Mouse (Mus musculus) hindbrain, embryonic 15.5 days (tissue): Measurements from ENCODE around the gene Tkfc. TPM values are rescaled to one million over a fixed set of nuclear protein-coding genes. Genes with fewer than 3 reads are reported as not detected.

Source experiments
- ATAC-seq: fragments of 200-750 bp; cut with Nextera tagmentation; 2 replicates; pipeline ENCODE4 v1.8.0; 2017; ENCODE audit warnings: low read depth, moderate number of reproducible peaks, moderate TSS enrichment; ENCODE audit not compliant: low FRiP score
- H3K27ac ChIP-seq: fragments of 300-500 bp; sonication (generic); replicated peaks from 2 replicates; pipeline ENCODE4 v1.5.1; 2015; ENCODE audit warnings: mild to moderate bottlenecking, inconsistent platforms
- H3K27me3 ChIP-seq: fragments of 300-500 bp; sonication (generic); 2 replicates; pipeline ENCODE4 v1.6.1; 2015; ENCODE audit warnings: control low read depth, inconsistent platforms
- H3K36me3 ChIP-seq: fragments of 300-500 bp; sonication (generic); 2 replicates; pipeline ENCODE4 v1.6.1; 2015; ENCODE audit warnings: control low read depth, inconsistent platforms
- H3K4me1 ChIP-seq: fragments of 300-500 bp; sonication (generic); replicated peaks from 2 replicates; pipeline ENCODE4 v1.6.1; 2015; ENCODE audit warnings: control low read depth, inconsistent platforms
- H3K4me2 ChIP-seq: fragments of 300-500 bp; sonication (generic); 2 replicates; pipeline ENCODE4 v1.6.1; 2015; ENCODE audit warnings: moderate library complexity, mild to moderate bottlenecking, inconsistent platforms
- H3K4me3 ChIP-seq: fragments of 300-500 bp; sonication (generic); 2 replicates; pipeline ENCODE4 v1.5.1; 2015; ENCODE audit warnings: mild to moderate bottlenecking, inconsistent platforms
- H3K9ac ChIP-seq: fragments of 300-500 bp; sonication (generic); 2 replicates; pipeline ENCODE4 v1.6.1; 2015; ENCODE audit warnings: inconsistent platforms
- H3K9me3 ChIP-seq: fragments of 300-500 bp; sonication (generic); 2 replicates; pipeline ENCODE4 v1.6.1; 2016; ENCODE audit warnings: control low read depth, inconsistent platforms
- WGBS: fragments of 180-500 bp; shearing (Covaris S2); methylation state at CpG from one replicate; pipeline ENCODE4 v1.1.7; 2015; 5-methylcytosine and 5-hydroxymethylcytosine counted together
- polyA plus RNA-seq: library from polyadenylated mRNA; unstranded; fragments of >200 nt; fragmentation: Nextera tagmentation; extraction: Ambion mirVana; gene quantifications from 2 replicates; pipeline ENCODE4 v1.2.1, GENCODE M21; 2015

Gene Tkfc
- polyA plus RNA-seq, result 22.0 and 28.3 TPM in 2 replicates

DNA sequence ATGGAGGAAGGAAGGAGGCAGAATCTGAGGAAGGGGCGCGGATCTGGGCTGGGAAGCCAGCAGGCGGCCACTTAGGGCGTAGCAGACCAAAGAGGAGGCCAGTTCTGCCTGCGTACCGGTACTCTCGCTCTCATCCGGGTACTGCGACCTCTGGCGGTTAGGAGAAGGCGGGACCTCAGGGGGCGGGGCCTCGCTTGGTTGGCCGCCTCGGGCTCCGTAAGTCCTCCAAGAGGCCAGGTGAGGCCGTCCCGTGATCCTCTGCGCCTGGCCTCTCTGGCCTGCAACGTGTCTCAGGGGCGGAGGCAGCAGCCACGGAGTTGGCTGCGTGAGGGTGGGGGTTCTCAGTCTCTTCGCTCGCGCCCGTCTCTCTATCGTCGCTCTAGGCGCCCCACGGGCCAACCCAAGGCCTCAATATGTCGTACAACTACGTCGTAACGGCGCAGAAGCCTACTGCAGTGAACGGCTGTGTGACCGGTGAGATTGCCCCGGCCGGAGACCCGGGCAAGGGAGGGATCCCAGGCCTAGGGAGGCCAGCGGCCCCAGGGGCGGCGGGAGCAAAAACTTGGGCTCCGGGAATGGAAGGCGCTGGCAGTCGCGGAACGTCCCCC lies at the start of gene Tkfc, which contains the start of gene Ddb1:
Gene Tkfc, minus strand, starts transcription at position 362 of the 608 bp plus-strand sequence.
Gene Ddb1, plus strand, starts transcription at position 35 of the 608 bp plus-strand sequence.
- 0% methylated on average over 49 of the region's 49 CpGs for WGBS
- Histone ChIP-seq H3K27me3 (no peaks in the 10 kb centered on the region), H3K36me3 (peaks cover 21% of the 10 kb centered on the region), H3K4me2 (peak within 1 kb of the TSS; percentile 65), H3K9me3 (no peaks in the 10 kb centered on the region), H3K27ac (peak within 1 kb of the TSS; percentile 89), H3K4me1 (peaks cover 42% of the 10 kb centered on the region), H3K9ac (peak within 1 kb of the TSS; percentile 85), H3K4me3 (peak within 1 kb of the TSS; percentile 78)
- ATAC-seq, result peak; percentile 98

DNA sequence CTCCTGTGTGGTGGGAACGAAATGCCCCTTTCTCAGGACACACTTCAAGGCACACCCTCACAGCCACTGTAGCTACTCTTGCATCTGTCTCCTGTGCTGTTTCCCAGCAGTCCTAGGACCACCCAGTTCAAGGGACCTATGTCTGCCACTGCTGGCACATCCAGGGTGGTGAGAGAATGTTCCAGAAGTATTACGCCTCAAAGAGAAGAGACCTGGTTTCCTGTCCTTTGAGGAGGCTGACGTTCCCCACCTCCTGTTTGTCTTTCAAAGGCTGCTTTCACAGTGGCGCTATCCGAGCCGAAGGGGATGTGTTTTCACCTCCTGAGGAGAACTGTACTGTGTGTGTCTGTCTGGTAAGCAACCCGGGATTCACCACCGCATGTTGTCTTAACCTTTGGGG lies 42.7 kb upstream of the Tkfc start:
- Histone ChIP-seq H3K9ac (no peak overlapping the region), H3K36me3 (no peaks in the 10 kb centered on the region), H3K27me3 (no peaks in the 10 kb centered on the region), H3K4me1 (no peaks in the 10 kb centered on the region), H3K4me3 (no peak overlapping the region), H3K9me3 (no peaks in the 10 kb centered on the region), H3K4me2 (no peak overlapping the region), H3K27ac (no peak overlapping the region)
- no peak for ATAC-seq
- WGBS, result 79% methylated on average over 8 of the region's 8 CpGs

DNA sequence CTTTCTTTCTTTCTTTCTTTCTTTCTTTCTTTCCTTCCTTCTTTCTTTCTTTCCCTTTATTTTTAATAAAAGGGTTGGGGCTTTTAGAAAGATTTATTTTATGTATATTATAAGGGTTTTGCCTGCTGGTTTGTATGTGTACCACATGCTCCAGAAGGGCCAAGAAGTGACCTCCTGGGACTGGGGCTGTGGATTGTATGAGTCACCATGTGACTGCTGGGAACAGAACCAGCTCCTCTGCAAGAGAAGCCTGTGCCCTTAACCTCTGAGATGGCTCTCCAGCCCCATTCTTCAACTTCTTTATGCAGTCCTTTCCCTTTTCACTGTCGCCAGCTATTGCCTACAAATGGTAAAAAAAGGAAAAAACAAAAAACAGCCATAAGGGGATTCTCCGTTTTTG lies 40.2 kb upstream of the Tkfc start:
- no peak overlapping the region for H3K4me3 ChIP-seq
- H3K4me2 ChIP-seq, result no peak overlapping the region
- H3K4me1 ChIP-seq, result no peaks in the 10 kb centered on the region
- no peak overlapping the region for H3K27ac ChIP-seq
- no peaks in the 10 kb centered on the region for H3K9me3 ChIP-seq
- ATAC-seq, result no peak
- 84% methylated on average over 2 of the region's 2 CpGs for WGBS
- no peaks in the 10 kb centered on the region for H3K27me3 ChIP-seq
- H3K9ac ChIP-seq, result no peak overlapping the region
- H3K36me3 ChIP-seq, result no peaks in the 10 kb centered on the region

DNA sequence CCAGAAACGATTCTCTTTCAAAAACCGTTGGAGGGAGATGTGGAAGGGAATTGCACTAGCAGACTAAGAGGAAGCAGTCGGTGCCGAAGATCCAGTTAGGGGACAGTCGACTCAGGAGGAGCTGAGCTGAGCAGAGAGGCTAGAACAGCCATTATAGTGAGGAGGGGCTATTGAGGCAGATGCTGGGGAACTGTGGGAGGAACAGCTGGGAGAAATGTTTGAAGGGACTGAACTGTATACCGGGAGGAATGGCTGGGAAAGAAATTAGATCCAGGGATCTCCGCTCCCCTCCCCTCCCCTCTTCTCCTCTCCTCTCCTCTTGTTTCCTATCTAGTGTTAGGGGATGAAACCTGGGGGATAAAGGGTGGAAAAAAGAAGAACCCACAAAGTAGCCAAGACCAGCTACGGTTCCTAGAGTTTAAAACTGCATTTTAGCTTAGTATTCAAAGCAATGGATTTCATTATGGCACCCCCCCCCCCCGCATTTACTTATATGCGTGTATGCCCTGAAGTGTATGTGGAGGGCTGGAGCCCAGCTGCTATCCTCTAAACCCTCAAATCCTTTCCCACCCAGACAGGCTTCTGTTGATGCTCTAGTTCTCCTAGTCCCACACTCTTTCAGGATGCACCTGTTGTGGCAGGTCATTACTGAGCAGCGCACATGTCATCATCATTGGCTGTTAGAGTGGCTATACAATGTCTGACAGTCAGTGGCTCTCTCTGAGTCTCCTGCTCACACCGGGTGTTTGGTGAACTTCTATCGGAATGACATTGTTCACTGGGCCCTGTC lies 35.3 kb upstream of the Tkfc start:
- H3K4me1 ChIP-seq, result no peaks in the 10 kb centered on the region
- no peaks in the 10 kb centered on the region for H3K9me3 ChIP-seq
- no peak for ATAC-seq
- WGBS, result 54% methylated on average over 13 of the region's 13 CpGs
- no peak overlapping the region for H3K4me3 ChIP-seq
- H3K9ac ChIP-seq, result no peak overlapping the region
- H3K27ac ChIP-seq, result no peak overlapping the region
- H3K27me3 ChIP-seq, result no peaks in the 10 kb centered on the region
- no peaks in the 10 kb centered on the region for H3K36me3 ChIP-seq
- no peak overlapping the region for H3K4me2 ChIP-seq

DNA sequence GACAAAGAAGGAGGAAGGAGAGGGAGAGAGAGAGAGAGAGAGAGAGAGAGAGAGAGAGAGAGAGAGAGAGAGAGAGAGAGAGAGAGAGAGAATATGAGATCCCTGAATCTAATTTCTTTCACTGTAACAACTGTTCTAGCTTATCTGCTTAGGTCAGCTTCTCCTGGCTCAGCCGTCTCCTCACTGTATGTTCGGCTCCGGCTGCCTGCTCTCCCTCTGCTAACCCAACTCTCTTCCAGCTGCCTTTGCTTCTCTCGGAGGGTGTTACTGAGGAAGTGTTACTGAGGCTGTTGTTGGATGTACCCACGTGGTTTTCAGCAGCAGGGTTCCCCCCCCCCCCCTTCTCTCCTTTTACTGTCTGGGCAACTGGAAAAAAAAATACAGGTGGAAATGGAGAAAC lies 34.6 kb upstream of the Tkfc start:
- Histone ChIP-seq H3K9me3 (no peaks in the 10 kb centered on the region), H3K27me3 (no peaks in the 10 kb centered on the region), H3K9ac (no peak overlapping the region), H3K36me3 (no peaks in the 10 kb centered on the region), H3K4me1 (peaks cover 5% of the 10 kb centered on the region), H3K4me3 (no peak overlapping the region), H3K4me2 (no peak overlapping the region), H3K27ac (no peak overlapping the region)
- no peak for ATAC-seq
- WGBS, result 15% methylated on average over 5 of the region's 5 CpGs

DNA sequence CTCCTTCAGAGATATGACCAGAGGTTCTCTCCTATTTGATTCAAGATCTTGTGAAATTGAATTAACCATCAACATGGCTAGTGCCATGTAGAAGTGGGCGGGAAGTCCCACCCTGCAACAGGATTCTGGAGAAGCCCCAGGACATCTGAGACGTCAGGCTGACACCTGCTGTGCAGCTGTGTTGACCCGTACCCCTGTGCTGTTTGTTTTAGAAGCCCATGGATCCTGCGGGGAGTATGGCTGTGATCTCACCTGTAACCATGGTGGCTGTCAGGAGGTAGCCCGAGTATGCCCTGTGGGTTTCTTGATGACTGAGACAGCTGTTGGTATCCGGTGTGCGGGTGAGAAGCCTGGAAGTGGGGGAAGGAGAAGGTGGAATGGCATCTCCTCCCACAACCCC lies 32.4 kb upstream of the Tkfc start:
- Histone ChIP-seq H3K36me3 (no peaks in the 10 kb centered on the region), H3K9me3 (no peaks in the 10 kb centered on the region), H3K9ac (no peak overlapping the region), H3K27ac (no peak overlapping the region), H3K4me3 (no peak overlapping the region), H3K27me3 (no peaks in the 10 kb centered on the region), H3K4me2 (no peak overlapping the region), H3K4me1 (peaks cover 17% of the 10 kb centered on the region)
- 69% methylated on average over 7 of the region's 7 CpGs for WGBS
- no peak for ATAC-seq

DNA sequence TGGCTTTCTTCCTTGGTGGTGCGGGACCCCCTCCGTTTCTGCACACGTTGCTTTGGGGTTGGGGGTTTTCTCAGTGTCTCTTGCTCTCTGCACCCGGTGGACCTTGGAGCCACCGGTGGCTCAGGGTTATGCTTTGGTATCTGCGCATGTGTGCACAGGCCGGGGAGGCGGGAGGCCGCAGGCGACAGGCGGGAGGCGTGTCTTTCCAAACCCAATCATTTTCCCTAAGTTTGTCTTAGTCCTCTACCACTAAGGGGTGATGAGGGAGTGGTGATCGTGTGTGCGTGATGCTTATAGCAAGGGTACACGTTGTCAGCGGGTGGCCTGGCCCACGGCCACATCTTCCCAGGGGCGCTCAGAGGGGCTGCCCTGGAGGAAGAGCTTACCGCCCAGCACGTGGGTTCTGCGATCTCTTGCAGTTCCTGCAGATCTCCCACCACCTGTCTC lies 29.4 kb upstream of the Tkfc start:
- Histone ChIP-seq H3K4me3 (peak overlapping the region; percentile 42), H3K9ac (peak overlapping the region; percentile 41), H3K4me2 (peak overlapping the region; percentile 89), H3K27me3 (no peaks in the 10 kb centered on the region), H3K27ac (no peak overlapping the region), H3K36me3 (peaks cover 6% of the 10 kb centered on the region), H3K4me1 (peaks cover 17% of the 10 kb centered on the region), H3K9me3 (no peaks in the 10 kb centered on the region)
- WGBS, result 5% methylated on average over 21 of the region's 21 CpGs
- ATAC-seq, result peak; percentile 90

DNA sequence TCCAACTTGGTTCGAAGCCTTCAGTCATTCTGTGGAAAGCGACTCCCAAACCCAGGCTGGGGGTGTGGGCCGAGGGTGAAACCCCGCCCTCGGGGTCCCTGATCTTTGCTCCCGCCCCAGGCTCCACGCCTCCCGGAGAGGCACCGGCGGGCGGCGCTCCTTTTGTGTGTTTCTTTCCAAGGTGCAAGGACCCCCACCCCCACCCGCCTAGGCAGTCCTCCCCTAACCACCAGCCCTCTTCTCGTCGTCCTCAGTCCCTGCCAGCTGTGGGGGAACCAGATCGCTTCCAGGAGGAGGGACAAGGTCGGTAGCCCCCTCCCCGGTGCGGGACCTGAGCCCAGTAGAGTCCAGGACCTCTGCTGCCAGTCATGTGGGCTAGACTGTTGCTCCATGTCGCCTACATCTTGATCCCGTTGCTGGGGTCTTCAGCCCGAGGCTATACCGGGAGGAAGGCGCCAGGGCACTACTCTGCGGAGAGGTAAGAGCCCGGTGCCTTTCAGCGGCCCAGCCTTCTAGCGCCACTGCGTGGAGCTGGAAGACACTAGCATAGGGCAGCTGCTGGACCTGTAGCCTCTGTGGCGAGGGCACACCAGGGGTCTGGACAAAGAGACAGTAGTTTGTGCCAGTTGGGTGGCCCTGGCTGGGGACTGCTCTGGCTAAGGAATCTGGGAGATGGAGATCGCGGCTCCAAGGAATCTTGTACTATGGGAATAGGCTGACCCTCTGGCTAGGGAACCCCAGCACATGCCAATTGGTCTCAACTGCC lies 28.8 kb upstream of the Tkfc start, which contains the start of gene Vwce:
Gene Vwce, plus strand, starts transcription at position 108 of the 766 bp plus-strand sequence.
- Histone ChIP-seq H3K9ac (peak within 1 kb of the TSS; percentile 41), H3K27me3 (no peaks in the 10 kb centered on the region), H3K36me3 (peaks cover 12% of the 10 kb centered on the region), H3K4me3 (peak within 1 kb of the TSS; percentile 42), H3K4me2 (peak within 1 kb of the TSS; percentile 89), H3K4me1 (peaks cover 17% of the 10 kb centered on the region), H3K27ac (no peak within 1 kb of the TSS), H3K9me3 (no peaks in the 10 kb centered on the region)
- WGBS, result 2% methylated on average over 32 of the region's 32 CpGs
- peak; percentile 87 for ATAC-seq

DNA sequence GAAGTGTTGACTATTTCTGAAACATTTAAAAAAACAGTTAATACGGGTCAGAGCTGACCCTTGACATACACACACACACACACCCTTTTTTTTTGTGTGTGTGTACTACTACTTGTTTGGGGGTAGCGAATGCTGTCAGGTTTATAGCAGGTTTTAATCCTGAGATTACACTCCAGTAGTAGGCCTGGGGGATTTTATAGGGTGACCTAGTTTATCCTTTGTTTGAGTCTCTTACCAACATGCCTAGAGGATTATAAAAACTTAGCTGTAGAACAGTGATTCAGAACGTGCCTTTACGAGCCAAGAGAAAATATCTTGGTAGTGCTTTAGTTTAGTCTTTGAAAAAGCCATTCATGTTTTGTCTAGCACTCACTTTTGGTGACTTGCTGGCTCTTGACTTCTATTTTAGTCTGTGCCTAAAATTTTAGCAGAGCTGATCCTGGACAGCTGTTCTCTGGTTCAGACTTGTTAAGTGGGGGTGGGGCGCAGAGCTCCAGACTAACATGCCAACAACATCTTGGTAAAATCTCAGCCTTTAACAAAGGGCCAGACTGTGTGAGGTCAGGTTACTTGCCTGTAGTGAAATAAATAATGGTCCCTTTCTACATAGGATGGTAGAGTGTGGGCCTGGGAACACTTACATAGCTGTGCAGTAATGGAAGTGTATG lies 3.3 kb upstream of the Tkfc start:
- Histone ChIP-seq H3K4me2 (no peak overlapping the region), H3K9ac (no peak overlapping the region), H3K27me3 (no peaks in the 10 kb centered on the region), H3K9me3 (no peaks in the 10 kb centered on the region), H3K27ac (no peak overlapping the region), H3K4me3 (no peak overlapping the region), H3K4me1 (peaks cover 25% of the 10 kb centered on the region), H3K36me3 (peaks cover 54% of the 10 kb centered on the region)
- ATAC-seq, result no peak
- WGBS, result 90% methylated on average over 5 of the region's 5 CpGs

DNA sequence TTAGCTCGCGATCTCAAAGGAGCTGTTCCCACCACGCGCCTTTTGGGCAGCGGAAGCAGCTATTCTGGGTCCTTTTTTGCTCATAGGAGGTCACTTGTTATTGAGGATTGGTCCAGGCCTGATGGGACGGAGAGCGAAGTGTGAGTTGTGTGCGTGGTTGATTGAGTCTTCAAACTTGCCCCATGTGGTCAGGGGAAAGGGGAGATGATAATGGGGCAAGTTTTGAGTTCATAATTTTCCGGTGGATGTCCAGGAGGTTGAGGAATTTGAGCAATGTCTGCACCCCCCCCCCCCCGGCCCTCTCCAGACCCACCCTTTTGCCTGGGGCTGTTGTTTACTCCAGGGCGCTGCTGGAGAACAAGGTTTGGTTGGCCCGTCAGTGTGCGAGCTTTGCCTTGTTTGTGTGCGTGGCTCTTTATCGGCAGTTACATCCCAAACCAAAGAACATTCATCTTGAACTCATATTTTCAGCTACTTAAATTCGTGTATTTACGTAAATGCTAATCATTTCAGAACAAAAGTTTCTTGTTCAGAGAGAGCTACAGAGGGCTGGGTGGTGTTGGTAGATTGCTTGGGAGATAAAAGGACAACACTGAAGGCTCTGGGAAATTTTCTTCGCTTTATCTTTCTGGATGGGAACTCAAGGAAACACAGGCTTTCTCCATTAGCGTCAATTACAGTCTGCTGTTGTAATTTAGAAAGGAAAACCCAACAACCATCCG lies 608 bp upstream of the Tkfc start:
- Histone ChIP-seq H3K9ac (peak overlapping the region; percentile 85), H3K4me1 (peaks cover 42% of the 10 kb centered on the region)
- no peak for ATAC-seq

DNA sequence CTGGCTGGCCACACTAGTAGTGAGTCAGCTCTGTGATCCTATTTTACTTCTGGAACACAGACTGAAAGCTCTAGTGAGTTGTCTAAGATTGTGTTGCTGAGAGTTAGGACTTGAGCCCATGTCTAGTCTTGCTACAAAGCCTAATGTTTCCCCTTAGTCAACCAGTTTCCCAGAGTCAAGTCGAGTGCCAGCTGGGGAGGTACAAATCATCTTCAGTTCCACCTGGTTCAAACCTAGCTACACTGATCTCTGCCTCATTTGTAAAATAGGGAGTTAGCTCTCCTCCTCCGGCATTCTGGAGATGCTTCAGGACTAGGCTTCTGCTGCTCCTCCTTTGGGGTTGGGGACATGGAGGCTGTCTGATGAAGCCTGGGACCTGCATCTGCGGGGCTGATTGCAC lies 920 bp downstream of the Tkfc start:
- Histone ChIP-seq H3K9me3 (no peaks in the 10 kb centered on the region), H3K4me2 (peak overlapping the region; percentile 65), H3K4me3 (peak overlapping the region; percentile 78), H3K27me3 (no peaks in the 10 kb centered on the region), H3K4me1 (peaks cover 42% of the 10 kb centered on the region), H3K27ac (peak overlapping the region; percentile 89), H3K9ac (peak overlapping the region; percentile 85), H3K36me3 (peaks cover 13% of the 10 kb centered on the region)
- no peak for ATAC-seq
- WGBS, result 60% methylated on average over 3 of the region's 3 CpGs

More for the DNA sequence above, 608 bp upstream of the Tkfc start:
- Histone ChIP-seq H3K27ac (peak overlapping the region; percentile 89), H3K9me3 (no peaks in the 10 kb centered on the region), H3K4me2 (peak overlapping the region; percentile 65), H3K4me3 (peak overlapping the region; percentile 78), H3K27me3 (no peaks in the 10 kb centered on the region), H3K36me3 (peaks cover 28% of the 10 kb centered on the region)
- 7% methylated on average over 20 of the region's 20 CpGs for WGBS
